Mouse (Mus musculus) left cerebral cortex, adult 9 months (tissue): ENCODE results near the gene Chn2.

Experiments
- DNase-seq, 2 experiments: peaks; one replicate each; pipeline ENCODE4 v3.0.0; 2022; ENCODE audit warnings: low spot score in 2 of 2

Chn2 gene

GRCm38 (mm10) chr6:54341133-54341532 is 301.8 kb downstream of the Chn2 start:
- no peak for DNase-seq

- no peak for DNase-seq
These were observed 302.9 kb downstream of the Chn2 start for GRCm38 (mm10) chr6:54342223-54342622.
